Mouse (Mus musculus) liver, embryonic 18 days (tissue): ENCODE results near the gene Gm9040. TPM values are rescaled to one million over a fixed set of nuclear protein-coding genes. Genes with fewer than 3 reads are reported as not detected.

Experiments
- polyA plus RNA-seq: library from polyadenylated mRNA; depleted of rRNA; stranded (reverse); fragments of >200 nt; gene quantifications from 2 replicates; pipeline ENCODE4 v1.2.3, GENCODE M21; 2012; rRNA removed

The Gm9040 gene
- not detected in 2 replicates for polyA plus RNA-seq

DNA sequence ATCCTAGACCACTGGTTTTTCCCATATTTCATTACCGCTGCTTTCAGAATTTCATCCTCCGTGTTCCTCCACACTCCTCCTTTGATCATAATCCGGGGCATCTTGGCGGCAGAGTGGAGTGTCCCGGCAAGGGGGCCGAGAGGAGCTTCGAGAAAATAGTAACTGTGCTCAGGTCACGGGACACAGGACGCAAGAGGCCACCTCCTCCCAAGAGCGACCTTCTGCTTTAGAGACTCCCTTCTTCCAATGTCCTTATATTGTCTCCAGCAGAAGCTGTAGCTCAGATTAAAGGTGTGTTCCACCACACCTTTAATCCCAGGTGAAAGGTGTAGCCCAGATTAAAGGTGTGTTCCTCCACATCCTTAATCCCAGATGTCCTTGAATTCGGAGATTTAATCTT, at the start of gene Gm9040:
TSS of gene Gm9040 (minus strand) at position 101 of the 400 bp plus-strand sequence.

DNA sequence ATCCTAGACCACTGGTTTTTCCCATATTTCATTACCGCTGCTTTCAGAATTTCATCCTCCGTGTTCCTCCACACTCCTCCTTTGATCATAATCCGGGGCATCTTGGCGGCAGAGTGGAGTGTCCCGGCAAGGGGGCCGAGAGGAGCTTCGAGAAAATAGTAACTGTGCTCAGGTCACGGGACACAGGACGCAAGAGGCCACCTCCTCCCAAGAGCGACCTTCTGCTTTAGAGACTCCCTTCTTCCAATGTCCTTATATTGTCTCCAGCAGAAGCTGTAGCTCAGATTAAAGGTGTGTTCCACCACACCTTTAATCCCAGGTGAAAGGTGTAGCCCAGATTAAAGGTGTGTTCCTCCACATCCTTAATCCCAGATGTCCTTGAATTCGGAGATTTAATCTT, 27.2 kb upstream of the Gm9040 start, which contains the start of gene Gm9049:
TSS of gene Gm9049 (minus strand) at position 101 of the 400 bp plus-strand sequence.

DNA sequence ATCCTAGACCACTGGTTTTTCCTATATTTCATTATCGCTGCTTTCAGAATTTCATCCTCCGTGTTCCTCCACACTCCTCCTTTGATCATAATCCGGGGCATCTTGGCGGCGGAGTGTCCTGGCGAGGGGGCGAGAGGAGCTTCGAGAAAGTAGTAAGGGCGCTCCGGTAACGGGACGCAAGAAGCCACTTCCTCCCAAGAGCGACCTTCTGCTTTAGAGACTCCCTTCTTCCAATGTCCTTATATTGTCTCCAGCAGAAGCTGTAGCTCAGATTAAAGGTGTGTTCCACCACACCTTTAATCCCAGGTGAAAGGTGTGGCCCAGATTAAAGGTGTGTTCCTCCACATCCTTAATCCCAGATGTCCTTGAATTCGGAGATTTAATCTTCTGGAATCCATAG, 21.8 kb upstream of the Gm9040 start, which contains the start of gene Gm9048:
TSS of gene Gm9048 (minus strand) at position 101 of the 400 bp plus-strand sequence.

DNA sequence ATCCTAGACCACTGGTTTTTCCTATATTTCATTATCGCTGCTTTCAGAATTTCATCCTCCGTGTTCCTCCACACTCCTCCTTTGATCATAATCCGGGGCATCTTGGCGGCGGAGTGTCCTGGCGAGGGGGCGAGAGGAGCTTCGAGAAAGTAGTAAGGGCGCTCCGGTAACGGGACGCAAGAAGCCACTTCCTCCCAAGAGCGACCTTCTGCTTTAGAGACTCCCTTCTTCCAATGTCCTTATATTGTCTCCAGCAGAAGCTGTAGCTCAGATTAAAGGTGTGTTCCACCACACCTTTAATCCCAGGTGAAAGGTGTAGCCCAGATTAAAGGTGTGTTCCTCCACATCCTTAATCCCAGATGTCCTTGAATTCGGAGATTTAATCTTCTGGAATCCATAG, 16.4 kb upstream of the Gm9040 start, which contains the start of gene Gm9046:
TSS of gene Gm9046 (minus strand) at position 101 of the 400 bp plus-strand sequence.

DNA sequence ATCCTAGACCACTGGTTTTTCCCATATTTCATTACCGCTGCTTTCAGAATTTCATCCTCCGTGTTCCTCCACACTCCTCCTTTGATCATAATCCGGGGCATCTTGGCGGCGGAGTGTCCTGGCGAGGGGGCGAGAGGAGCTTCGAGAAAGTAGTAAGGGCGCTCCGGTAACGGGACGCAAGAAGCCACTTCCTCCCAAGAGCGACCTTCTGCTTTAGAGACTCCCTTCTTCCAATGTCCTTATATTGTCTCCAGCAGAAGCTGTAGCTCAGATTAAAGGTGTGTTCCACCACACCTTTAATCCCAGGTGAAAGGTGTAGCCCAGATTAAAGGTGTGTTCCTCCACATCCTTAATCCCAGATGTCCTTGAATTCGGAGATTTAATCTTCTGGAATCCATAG, 11.0 kb upstream of the Gm9040 start, which contains the start of gene Gm9045:
TSS of gene Gm9045 (minus strand) at position 101 of the 400 bp plus-strand sequence.

DNA sequence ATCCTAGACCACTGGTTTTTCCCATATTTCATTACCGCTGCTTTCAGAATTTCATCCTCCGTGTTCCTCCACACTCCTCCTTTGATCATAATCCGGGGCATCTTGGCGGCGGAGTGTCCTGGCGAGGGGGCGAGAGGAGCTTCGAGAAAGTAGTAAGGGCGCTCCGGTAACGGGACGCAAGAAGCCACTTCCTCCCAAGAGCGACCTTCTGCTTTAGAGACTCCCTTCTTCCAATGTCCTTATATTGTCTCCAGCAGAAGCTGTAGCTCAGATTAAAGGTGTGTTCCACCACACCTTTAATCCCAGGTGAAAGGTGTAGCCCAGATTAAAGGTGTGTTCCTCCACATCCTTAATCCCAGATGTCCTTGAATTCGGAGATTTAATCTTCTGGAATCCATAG, 5.5 kb upstream of the Gm9040 start, which contains the start of gene Gm9044:
TSS of gene Gm9044 (minus strand) at position 101 of the 400 bp plus-strand sequence.

DNA sequence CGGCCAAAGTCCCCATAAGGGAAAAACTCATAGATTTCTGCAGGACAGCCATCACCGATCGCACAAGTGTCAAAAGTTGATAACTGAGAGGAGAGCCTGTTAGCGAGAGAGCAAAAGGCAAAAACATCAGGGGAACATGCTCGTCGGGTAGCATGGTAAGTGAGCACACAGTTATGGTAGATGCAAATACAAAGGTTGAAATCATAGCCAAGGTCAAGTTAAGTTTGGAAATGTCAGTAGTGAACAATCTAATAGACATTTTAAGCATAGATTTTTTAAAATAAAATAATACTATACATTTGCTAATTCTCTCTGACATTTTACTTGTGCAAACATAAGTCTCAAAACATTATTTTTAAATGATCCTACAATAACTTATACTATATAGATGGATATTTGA, 31.8 kb downstream of the Gm9040 start, which contains the start of gene Iltifb:
TSS of gene Iltifb (minus strand) at position 101 of the 400 bp plus-strand sequence.

Other genes starting within 250 kb of the Gm9040 start
- 4.3 and 4.4 TPM in 2 replicates for gene Mdm1, start 185.2 kb downstream of the Gm9040 start, polyA plus RNA-seq
- gene Il22, start 122.0 kb downstream of the Gm9040 start, polyA plus RNA-seq: not detected in 2 replicates
- 0.01 TPM in 1 of 2 replicates, not detected in the other for gene Gm32717, start 86.2 kb downstream of the Gm9040 start, polyA plus RNA-seq
- 0.01 TPM in 1 of 2 replicates, not detected in the other for gene Gm32802, start 68.3 kb downstream of the Gm9040 start, polyA plus RNA-seq
- not detected in 2 replicates for gene Iltifb, start 31.9 kb downstream of the Gm9040 start, polyA plus RNA-seq
- not detected in 2 replicates for gene Gm9044, start 5.4 kb upstream of the Gm9040 start, polyA plus RNA-seq
- not detected in 2 replicates for gene Gm9045, start 10.9 kb upstream of the Gm9040 start, polyA plus RNA-seq
- not detected in 2 replicates for gene Gm9046, start 16.3 kb upstream of the Gm9040 start, polyA plus RNA-seq
- gene Gm9048, start 21.7 kb upstream of the Gm9040 start, polyA plus RNA-seq: not detected in 2 replicates
- not detected in 2 replicates for gene Gm9049, start 27.1 kb upstream of the Gm9040 start, polyA plus RNA-seq
- gene Ifng, start 114.1 kb upstream of the Gm9040 start, polyA plus RNA-seq: 0.03 and 0.11 TPM in 2 replicates